Mouse (Mus musculus) erythroblast, embryonic 14.5 days (primary cell): ENCODE measurements around the gene Reep6.

Source experiments
- GATA1 ChIP-seq: IDR thresholded peaks from 2 replicates; pipeline ENCODE4 v1.6.1; 2012; ENCODE audit warnings: low read length, inconsistent platforms, mixed read lengths
- TAL1 ChIP-seq: IDR thresholded peaks from 3 replicates; pipeline ENCODE4 v1.6.1; 2012; ENCODE audit warnings: low read length, inconsistent platforms, mixed read lengths

DNA sequence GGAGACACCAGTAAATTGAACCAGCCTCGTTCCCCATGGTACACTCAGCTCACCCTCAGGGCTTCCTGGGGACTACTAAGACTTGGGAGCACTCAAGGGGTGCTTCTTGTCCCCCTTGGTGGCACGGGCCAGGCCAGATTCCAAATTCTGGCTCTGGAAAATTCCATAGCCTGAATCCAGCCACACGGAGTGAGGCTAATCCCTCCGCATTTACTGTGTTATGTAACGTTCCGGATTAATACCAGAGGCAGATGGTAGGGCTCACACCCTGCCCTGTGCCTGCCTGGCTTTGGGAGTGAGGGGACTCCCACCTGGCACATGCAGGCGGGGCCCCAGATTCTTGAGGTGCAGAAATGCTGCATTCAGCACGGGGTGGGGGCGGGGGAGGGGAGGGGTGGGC, 25.7 kb downstream of the Reep6 start:
- TF ChIP-seq TAL1 = no peak
- TF ChIP-seq GATA1 = no peak
